In the genomic region with DNA sequence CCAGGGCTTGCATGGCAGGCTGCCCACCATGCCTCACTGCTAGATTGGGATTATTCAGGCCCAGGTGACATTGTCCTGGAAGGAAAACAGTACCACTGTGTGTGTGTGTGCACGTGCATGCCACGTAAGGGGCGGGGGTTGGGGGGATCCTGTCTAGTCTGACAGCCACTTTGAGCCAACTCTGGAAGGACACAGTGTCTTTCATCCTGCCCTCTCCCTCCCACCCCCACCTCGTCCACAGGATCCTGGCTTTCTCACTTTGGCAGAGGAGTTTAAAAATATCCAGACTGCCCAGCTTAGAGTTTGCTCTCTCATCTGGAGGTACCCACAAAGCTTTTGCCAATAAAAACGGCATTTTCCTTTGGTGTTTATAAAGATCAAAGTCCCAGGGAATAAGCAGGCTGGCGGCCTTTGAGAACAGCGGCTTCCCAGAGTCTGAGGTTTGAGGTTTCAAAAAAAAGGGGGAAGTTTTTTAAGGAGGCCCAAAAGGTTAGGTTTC, we compare ENCODE assay signal across 12 mouse cellular contexts.
DNase-seq lines count a peak whose midpoint lies in the region; ATAC-seq and TF ChIP-seq lines count a peak whose summit lies in the region.
"Had no signal": no experiment of that assay in that cellular context is flagged by ENCODE, and none has a peak within 500 bp of the region (broad histone marks: within the 10 kb centered on the region; RNA-seq: fewer than 3 reads in every experiment).

No protein-coding gene starts in this region.

- ATAC-seq in heart, postnatal 0 days (ENCODE audit: insufficient read depth, low read depth): peak; percentile 85

- no peaks in the 10 kb centered on the region for H3K9me3 ChIP-seq in heart, embryonic 10.5 days
- no peaks in the 10 kb centered on the region for H3K9me3 ChIP-seq in heart, postnatal 0 days (replicated peaks; ENCODE audit: control insufficient read depth, low read length)

- no peak for TF ChIP-seq CTCF in heart, postnatal 0 days (IDR thresholded peaks at IDR 0.05; ENCODE audit: low read depth)

- no peaks in the 10 kb centered on the region for H3K36me3 ChIP-seq in heart, embryonic 10.5 days
- no peaks in the 10 kb centered on the region for H3K36me3 ChIP-seq in heart, postnatal 0 days (replicated peaks; ENCODE audit: control insufficient read depth, insufficient read depth, low read length)

- H3K4me1 ChIP-seq in heart, embryonic 10.5 days: peaks cover 53% of the 10 kb centered on the region
- H3K4me1 ChIP-seq in heart, postnatal 0 days (ENCODE audit: control insufficient read depth, insufficient read depth): peaks cover 30% of the 10 kb centered on the region

- DNase-seq in heart, embryonic 10.5 days (ENCODE audit: low spot score): no peak
- DNase-seq in heart, adult 8-10 months (ENCODE audit: low spot score): no peak
- peak; percentile 50 for DNase-seq in testis, postnatal 10 days (ENCODE audit: low spot score)
- no peak for DNase-seq in testis, postnatal 14 days (ENCODE audit: low spot score)
- peak; percentile 73 for DNase-seq in heart, postnatal 0 days (ENCODE audit: low spot score)
- no peak for DNase-seq in Muller cell, postnatal 12 days (ENCODE audit: inconsistent ontology term)
- DNase-seq in left cerebral cortex, adult 11 months (ENCODE audit: low spot score): no peak
- DNase-seq in thymus, postnatal 36 days: no peak
- DNase-seq: cerebellum, adult 11 months; kidney, adult 8-10 months; lung, postnatal 10 days; right cerebral cortex, adult 18-20 months had no signal

- H3K27ac ChIP-seq in heart, embryonic 10.5 days: peak overlapping the region; percentile 79
- peak overlapping the region; percentile 57 for H3K27ac ChIP-seq in heart, postnatal 0 days (ENCODE audit: low read depth)

- H3K4me3 ChIP-seq in heart, embryonic 10.5 days: no peak overlapping the region
- H3K4me3 ChIP-seq in heart, postnatal 0 days (ENCODE audit: low read depth, low read length): no peak overlapping the region

- peak; percentile 64; the same call in 1 of the 2 replicates for TF ChIP-seq EP300 in heart, postnatal 0 days (IDR thresholded peaks at IDR 0.05; ENCODE audit: low read depth)

- WGBS in heart, embryonic 10.5 days: 45% methylated on average over 7 of the region's 7 CpGs
- 37% methylated on average over 7 of the region's 7 CpGs for WGBS in heart, postnatal 0 days

- H3K9ac ChIP-seq in heart, postnatal 0 days (replicated peaks; ENCODE audit: low read depth, low read length): no peak overlapping the region

- H3K4me2 ChIP-seq in heart, postnatal 0 days (ENCODE audit: low read depth, low read length): no peak overlapping the region

- H3K27me3 ChIP-seq in heart, embryonic 10.5 days (ENCODE audit: insufficient read depth, poor library complexity, severe bottlenecking): no peaks in the 10 kb centered on the region
- no peaks in the 10 kb centered on the region for H3K27me3 ChIP-seq in heart, postnatal 0 days (ENCODE audit: control insufficient read depth, insufficient read depth, low read length)

Comparison
In these comparisons a context has a peak if more than half of its experiments do, and no peak if none do; other contexts are left out.
1. DNase-seq: peak in testis, postnatal 10 days (single experiment) and heart, postnatal 0 days (single experiment); none in heart, embryonic 10.5 days (single experiment), heart, adult 8-10 months (single experiment), testis, postnatal 14 days (single experiment), Muller cell, postnatal 12 days (single experiment), left cerebral cortex, adult 11 months (single experiment) and thymus, postnatal 36 days (0 of 2).